Mouse (Mus musculus): ENCODE results near the gene Inca1.

The Inca1 gene

GRCm38 (mm10) chr11:70669582-70670345, 30.2 kb downstream of the Inca1 start:
- peak; percentile 87 for DNase-seq (ENCODE audit: low read depth, low spot score)

DNA sequence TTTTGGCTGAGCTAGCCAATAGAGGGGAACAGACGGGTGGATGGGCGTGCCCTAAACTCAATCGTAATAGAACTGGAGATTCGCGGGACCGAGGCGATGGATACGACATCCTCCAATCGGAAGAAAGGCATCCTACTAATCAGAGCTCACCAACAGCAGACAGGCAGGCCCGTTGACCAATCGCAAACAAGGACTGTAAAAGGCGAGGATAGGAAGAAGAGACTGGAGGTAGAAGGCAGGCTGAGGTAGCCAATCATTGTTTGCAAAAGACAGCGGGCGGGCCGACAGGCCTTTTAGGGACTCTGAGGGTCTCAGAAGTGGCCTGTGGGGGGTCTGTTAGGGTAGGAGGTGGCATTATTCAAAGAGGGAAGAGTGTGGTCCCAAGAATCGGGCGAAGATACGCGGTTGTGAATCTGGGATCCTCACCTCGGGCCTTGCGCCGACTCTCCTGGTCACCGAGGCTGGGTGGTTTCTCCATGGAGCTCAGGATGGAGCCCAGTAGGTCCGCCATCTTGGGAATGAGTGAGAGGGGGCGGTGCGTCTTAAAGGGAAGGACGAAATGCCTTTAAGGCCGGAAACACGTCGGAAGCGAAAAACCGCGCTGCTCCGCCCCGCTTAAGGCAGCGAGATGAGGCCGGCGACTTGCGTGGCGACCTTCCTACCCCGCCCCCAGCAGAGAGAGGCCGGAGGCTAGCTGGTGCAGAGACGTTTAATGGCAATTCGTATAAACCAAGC, 31.0 kb downstream of the Inca1 start, which contains the start of gene Spag7:
TSS of gene Spag7 (minus strand) at position 646 of the 735 bp plus-strand sequence.
- peak; percentile 100 for DNase-seq (ENCODE audit: low read depth, low spot score)

DNA sequence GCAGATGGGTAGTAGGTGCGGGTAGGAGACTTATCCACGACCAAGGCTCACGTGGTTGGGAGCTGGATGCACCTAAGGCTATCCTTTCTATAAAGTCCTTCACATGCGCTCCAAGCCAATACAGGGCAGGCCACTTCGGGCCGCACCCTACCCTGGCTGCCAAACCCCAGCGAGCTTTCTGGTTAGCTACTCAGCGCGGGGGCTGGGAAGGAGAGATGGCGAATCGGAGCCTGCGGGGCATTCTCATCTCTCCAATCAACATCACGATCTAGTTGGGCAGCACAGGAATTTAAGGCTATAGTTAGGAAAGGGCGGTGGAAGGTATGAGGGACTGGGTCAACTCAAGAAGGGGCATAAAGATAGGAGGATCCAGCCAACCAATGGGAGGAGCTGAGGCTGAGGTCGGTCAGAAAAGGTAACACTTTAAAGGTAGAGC, 31.6 kb downstream of the Inca1 start:
- no peak for DNase-seq (ENCODE audit: low read depth, low spot score)

- no peak for DNase-seq (ENCODE audit: low read depth, low spot score)
Measured at GRCm38 (mm10) chr11:70667271-70668150, 32.4 kb downstream of the Inca1 start.

DNA sequence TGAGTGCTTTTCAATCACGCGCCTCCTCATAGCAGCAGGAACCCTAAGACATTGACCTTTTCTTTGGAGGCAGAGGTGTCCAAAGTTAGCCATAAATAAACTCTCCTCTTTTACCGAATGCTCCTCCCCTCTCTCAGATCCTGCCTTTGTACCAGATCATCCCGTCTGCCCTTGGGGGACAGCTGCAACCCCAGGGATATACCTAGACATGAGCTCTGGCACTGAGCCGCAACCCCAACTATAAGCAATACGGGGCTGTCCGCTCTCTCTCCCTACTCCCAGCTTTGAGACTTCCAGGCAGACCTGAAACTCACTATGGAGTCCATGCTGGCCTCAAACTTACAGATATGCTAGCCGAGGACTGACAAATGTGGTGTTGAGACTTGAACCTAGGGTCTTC, 33.3 kb downstream of the Inca1 start:
- no peak for DNase-seq (ENCODE audit: low read depth, low spot score)

DNA sequence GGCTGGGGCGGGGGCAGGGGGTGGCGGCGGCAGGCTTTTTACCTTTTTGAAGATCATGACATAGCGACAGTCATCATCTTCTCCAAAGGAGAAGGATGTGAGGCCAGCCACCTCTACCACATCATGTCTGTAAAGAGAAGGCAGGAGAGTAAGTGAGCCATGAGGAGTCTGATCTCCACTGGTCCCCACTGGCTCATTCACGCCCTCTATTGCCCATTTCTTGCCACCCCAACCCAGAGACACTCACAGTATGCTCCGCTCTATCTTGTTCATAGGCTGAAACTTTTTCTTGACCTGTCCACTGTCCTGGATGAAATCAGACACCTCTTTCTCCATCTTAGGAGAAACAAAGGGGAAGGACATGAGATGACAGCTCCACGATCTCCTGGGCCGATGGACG, 35.2 kb downstream of the Inca1 start:
- DNase-seq (ENCODE audit: low read depth, low spot score) = no peak

DNA sequence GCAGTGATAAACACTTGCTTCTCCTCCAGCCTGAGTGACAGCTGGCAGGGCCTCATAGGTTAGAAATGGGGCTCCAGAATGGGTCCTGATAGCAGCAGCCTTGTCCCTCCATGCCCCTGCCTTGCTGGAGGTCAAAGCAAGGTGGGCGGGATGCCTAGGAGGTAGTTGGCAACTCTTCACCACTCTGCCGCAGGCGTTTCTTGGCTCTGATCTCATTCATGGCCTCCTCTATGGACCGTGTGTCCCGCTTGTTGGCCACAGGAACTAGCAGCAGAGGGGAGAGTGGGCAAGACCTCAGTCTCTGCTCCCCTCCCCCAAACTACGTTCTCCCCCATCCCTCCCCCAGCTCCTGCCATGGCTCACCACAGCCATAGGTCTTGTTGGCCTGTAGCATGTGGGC, 36.0 kb downstream of the Inca1 start:
- no peak for DNase-seq (ENCODE audit: low read depth, low spot score)

GRCm38 (mm10) chr11:70663101-70663500, 36.9 kb downstream of the Inca1 start:
- no peak for DNase-seq (ENCODE audit: low read depth, low spot score)

- DNase-seq (ENCODE audit: low read depth, low spot score) = no peak
Measured at GRCm38 (mm10) chr11:70660571-70660970, 39.4 kb downstream of the Inca1 start.

GRCm38 (mm10) chr11:70658942-70659341, 41.0 kb downstream of the Inca1 start:
- peak; percentile 39 for DNase-seq (ENCODE audit: low read depth, low spot score)

DNA sequence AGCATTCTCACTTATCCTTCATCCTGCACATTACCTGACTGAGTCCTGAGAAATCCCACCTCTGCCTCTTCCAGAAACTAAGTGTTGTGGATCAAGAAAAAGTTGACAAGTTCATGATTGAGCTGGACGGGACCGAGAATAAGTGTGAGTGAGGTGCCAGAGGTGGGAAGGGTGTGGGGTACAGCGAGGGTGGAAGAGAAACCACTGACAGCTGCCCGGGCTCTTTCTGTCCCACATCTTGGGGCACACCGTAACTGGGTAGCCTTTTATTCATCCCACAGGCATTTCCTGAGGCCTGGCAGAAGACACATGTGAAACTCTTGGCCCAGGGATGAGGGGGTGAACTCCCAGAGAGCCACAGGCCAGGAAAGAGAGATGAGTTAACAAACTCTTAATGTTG, 41.4 kb downstream of the Inca1 start:
- no peak for DNase-seq (ENCODE audit: low read depth, low spot score)

- no peak for DNase-seq (ENCODE audit: low read depth, low spot score)
Measured at GRCm38 (mm10) chr11:70657991-70658390, 42.0 kb downstream of the Inca1 start.

DNA sequence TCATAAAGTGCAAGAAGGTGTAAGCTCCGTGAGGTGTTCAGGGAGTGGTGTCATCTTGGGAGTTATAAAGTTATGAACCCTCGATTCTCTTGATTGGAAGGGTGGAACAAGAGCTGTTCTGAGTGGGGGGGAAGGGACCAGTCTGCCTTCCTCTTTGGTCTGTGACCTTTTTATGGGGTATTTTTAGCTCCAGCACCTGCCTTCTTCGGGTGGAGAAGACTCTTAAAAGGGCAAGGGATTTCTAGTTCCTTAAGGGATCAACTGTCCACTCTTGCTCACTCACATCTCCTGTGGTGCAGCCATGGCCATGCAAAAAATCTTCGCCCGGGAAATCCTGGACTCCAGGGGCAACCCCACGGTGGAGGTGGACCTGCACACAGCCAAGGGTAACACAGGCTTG, 42.4 kb downstream of the Inca1 start:
- DNase-seq (ENCODE audit: low read depth, low spot score) = no peak

- no peak for DNase-seq (ENCODE audit: low read depth, low spot score)
Measured at GRCm38 (mm10) chr11:70656964-70657363, 43.0 kb downstream of the Inca1 start, which contains the start of gene Eno3. TSS of gene Eno3 (plus strand) at chr11:70657202.

- DNase-seq (ENCODE audit: low read depth, low spot score) = no peak
Measured at GRCm38 (mm10) chr11:70656456-70656927, 43.5 kb downstream of the Inca1 start.

GRCm38 (mm10) chr11:70655571-70656455, 44.1 kb downstream of the Inca1 start:
- peak; percentile 80 for DNase-seq (ENCODE audit: low read depth, low spot score)

- peak; percentile 87 for DNase-seq (ENCODE audit: low read depth, low spot score)
Measured at GRCm38 (mm10) chr11:70654923-70655570, 44.9 kb downstream of the Inca1 start.

DNA sequence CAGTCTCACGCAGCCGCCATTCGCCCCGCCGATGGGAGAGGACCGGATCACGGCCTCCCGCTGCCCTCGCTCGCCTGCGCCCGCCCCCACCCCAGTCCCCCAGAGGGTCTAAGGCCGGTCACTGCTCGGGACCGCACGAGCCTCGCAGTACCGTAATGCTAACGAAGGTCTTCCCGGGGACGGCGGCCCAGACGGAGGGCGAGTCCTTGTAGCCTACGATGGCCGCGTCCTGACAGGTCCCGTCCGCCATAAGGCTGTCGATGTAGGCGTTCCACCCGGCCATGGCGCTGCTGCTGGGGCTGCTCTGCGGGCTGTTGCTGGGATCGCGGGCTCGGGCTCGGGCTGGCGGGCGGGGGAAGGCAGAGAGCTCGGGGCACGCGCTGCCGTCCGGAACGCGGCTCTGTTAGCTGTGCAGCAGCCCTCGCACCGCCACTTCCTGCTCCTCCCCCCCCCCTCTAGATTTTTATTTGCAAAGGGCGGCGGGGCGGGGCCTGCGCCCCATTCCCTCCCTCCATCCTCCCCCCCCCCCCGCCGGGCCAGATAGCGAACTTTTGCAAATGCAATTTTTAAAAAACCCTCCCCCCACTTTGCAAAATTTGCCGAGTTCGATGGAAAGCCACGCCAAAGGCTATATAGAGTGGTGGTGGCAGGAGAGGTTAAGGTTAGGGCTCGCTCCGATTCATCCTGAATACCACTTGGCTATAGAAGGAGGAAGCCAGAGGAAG, 45.6 kb downstream of the Inca1 start, which contains the start of gene Pfn1:
TSS of gene Pfn1 (minus strand) at position 447 of the 725 bp plus-strand sequence.
- peak; percentile 89 for DNase-seq (ENCODE audit: low read depth, low spot score)

Data from ZHBTc4 (cell line).